Mouse (Mus musculus) small intestine, adult 2 months (tissue): ENCODE measurements at regions not wholly inside any gene's neighbourhood (a gene's known extent, or its start where the extent isn't known, plus 50 kb on each side); places are given as distances from the start of the nearest gene placed in this dataset.

Experiments used
- H3K27ac ChIP-seq: fragments of 200-500 bp; 2 replicates; pipeline ENCODE4 v1.5.1; 2012; ENCODE audit warnings: low read depth, low read length, control low read depth, inconsistent platforms; ENCODE audit not compliant: insufficient read depth
- H3K27me3 ChIP-seq: fragments of 200-500 bp; 2 replicates; pipeline ENCODE4 v1.6.1; 2012; ENCODE audit warnings: mild to moderate bottlenecking, moderate library complexity, low read length, inconsistent platforms; ENCODE audit not compliant: control insufficient read depth, insufficient read depth
- H3K36me3 ChIP-seq: fragments of 200-500 bp; 2 replicates; pipeline ENCODE4 v1.6.1; 2012; ENCODE audit warnings: mild to moderate bottlenecking, low read length, control low read depth, inconsistent platforms; ENCODE audit not compliant: control insufficient read depth, insufficient read depth
- H3K4me1 ChIP-seq: fragments of 200-500 bp; 2 replicates; pipeline ENCODE4 v1.6.1; 2012; ENCODE audit warnings: low read length, inconsistent platforms, mixed read lengths; ENCODE audit not compliant: control insufficient read depth, insufficient read depth, insufficient read length
- H3K4me3 ChIP-seq: fragments of 200-500 bp; 2 replicates; pipeline ENCODE4 v1.5.1; 2012; ENCODE audit warnings: low read depth, mild to moderate bottlenecking, control low read depth, inconsistent platforms, low read length, moderate library complexity
- CTCF ChIP-seq: fragments of 200-500 bp; IDR thresholded peaks from 2 replicates; pipeline ENCODE4 v1.5.1; 2012; ENCODE audit warnings: low read depth, mild to moderate bottlenecking, control low read depth, inconsistent platforms, low read length, moderate library complexity, mixed read lengths; ENCODE audit not compliant: insufficient replicate concordance, insufficient read length; ENCODE audit errors: extremely low read depth
- POLR2A ChIP-seq: fragments of 200-500 bp; IDR thresholded peaks from 2 replicates; pipeline ENCODE4 v1.6.1; 2012; ENCODE audit warnings: low read depth, mild to moderate bottlenecking, control low read depth, inconsistent platforms, low read length, moderate library complexity
- WGBS: fragments of 180-500 bp; shearing (Covaris S2); methylation state at CpG from one replicate; pipeline ENCODE4 v1.1.7; 2018; 5-methylcytosine and 5-hydroxymethylcytosine counted together

GRCm38 (mm10) chr8:83802506-83802905, 61.4 kb upstream of the Adgre5 start:
- 40% methylated on average over 3 of the region's 3 CpGs for WGBS
- no peaks in the 10 kb centered on the region for H3K36me3 ChIP-seq
- no peak overlapping the region for H3K4me3 ChIP-seq
- H3K27ac ChIP-seq: no peak overlapping the region
- no peaks in the 10 kb centered on the region for H3K27me3 ChIP-seq
- H3K4me1 ChIP-seq: no peaks in the 10 kb centered on the region
- no peak for TF ChIP-seq CTCF
- TF ChIP-seq POLR2A: no peak

- no peaks in the 10 kb centered on the region for H3K27me3 ChIP-seq
- no peak overlapping the region for H3K27ac ChIP-seq
- no peak overlapping the region for H3K4me3 ChIP-seq
- WGBS: 64% methylated on average over 8 of the region's 8 CpGs
- H3K4me1 ChIP-seq: no peaks in the 10 kb centered on the region
- no peak for TF ChIP-seq POLR2A
- TF ChIP-seq CTCF: no peak
- H3K36me3 ChIP-seq: no peaks in the 10 kb centered on the region
Observed at GRCm38 (mm10) chr8:83799607-83799950, 58.5 kb upstream of the Adgre5 start.

- Histone ChIP-seq H3K4me1 (no peaks in the 10 kb centered on the region), H3K27me3 (no peaks in the 10 kb centered on the region), H3K27ac (no peak overlapping the region), H3K36me3 (no peaks in the 10 kb centered on the region), H3K4me3 (no peak overlapping the region)
- no peak for TF ChIP-seq CTCF
- TF ChIP-seq POLR2A: no peak
- 75% methylated on average over 9 of the region's 9 CpGs for WGBS
Observed at GRCm38 (mm10) chr8:83798881-83799606, 57.9 kb upstream of the Adgre5 start.

GRCm38 (mm10) chr8:83793491-83794238, 52.5 kb upstream of the Adgre5 start:
- 79% methylated on average over 16 of the region's 16 CpGs for WGBS
- no peak for TF ChIP-seq POLR2A
- TF ChIP-seq CTCF: no peak

More at GRCm38 (mm10) chr8:83793491-83794238, 52.5 kb upstream of the Adgre5 start:
- H3K27ac ChIP-seq: no peak overlapping the region
- H3K27me3 ChIP-seq: no peaks in the 10 kb centered on the region; the same call in none of the 2 replicates
- H3K4me3 ChIP-seq: no peak overlapping the region
- no peaks in the 10 kb centered on the region for H3K4me1 ChIP-seq
- no peaks in the 10 kb centered on the region for H3K36me3 ChIP-seq
